Mouse (Mus musculus) cerebellum, adult 2 months (tissue): ENCODE measurements around the gene Mmp13. TPM values are rescaled to one million over a fixed set of nuclear protein-coding genes. Genes with fewer than 3 reads are reported as not detected.

ENCODE experiments used
- DNase-seq, 2 experiments: peaks; one replicate each; pipeline ENCODE4 v3.0.0; 2021
- H3K27ac ChIP-seq: fragments of 200-500 bp; 2 replicates; pipeline ENCODE4 v1.5.1; 2012; ENCODE audit warnings: low read length, control low read depth, inconsistent platforms; ENCODE audit not compliant: insufficient read depth
- H3K27me3 ChIP-seq: fragments of 200-500 bp; 2 replicates; pipeline ENCODE4 v1.6.1; 2012; ENCODE audit warnings: inconsistent platforms, mild to moderate bottlenecking, low read length, moderate library complexity; ENCODE audit not compliant: control insufficient read depth, insufficient read depth
- H3K4me1 ChIP-seq: fragments of 200-500 bp; 2 replicates; pipeline ENCODE4 v1.6.1; 2011; ENCODE audit warnings: low read length; ENCODE audit not compliant: control insufficient read depth, insufficient read depth
- H3K4me3 ChIP-seq: fragments of 200-500 bp; replicated peaks from 2 replicates; pipeline ENCODE3; 2011; ENCODE audit warnings: mild to moderate bottlenecking, low read depth, low read length, control low read depth; ENCODE audit not compliant: insufficient read depth
- CTCF ChIP-seq: fragments of 200-500 bp; IDR thresholded peaks from 2 replicates; pipeline ENCODE4 v1.5.1; 2011; ENCODE audit warnings: low read depth, mild to moderate bottlenecking, control low read depth, low read length, moderate library complexity, borderline replicate concordance; ENCODE audit not compliant: insufficient read depth
- POLR2A ChIP-seq: fragments of 200-500 bp; IDR thresholded peaks from 2 replicates; pipeline ENCODE4 v1.6.1; 2011; ENCODE audit warnings: low read length, control low read depth, borderline replicate concordance; ENCODE audit not compliant: insufficient read depth
- WGBS: fragments of 180-500 bp; shearing (Covaris S2); methylation state at CpG from one replicate; pipeline ENCODE4 v1.1.7; 2018; 5-methylcytosine and 5-hydroxymethylcytosine counted together
- polyA plus RNA-seq: library from polyadenylated mRNA; depleted of rRNA; stranded (reverse); fragments of >200 nt; gene quantifications from 2 replicates; pipeline ENCODE4 v1.2.3, GENCODE M21; 2012; rRNA removed

The Mmp13 gene
- polyA plus RNA-seq, 1 experiment: 0.05 TPM

DNA sequence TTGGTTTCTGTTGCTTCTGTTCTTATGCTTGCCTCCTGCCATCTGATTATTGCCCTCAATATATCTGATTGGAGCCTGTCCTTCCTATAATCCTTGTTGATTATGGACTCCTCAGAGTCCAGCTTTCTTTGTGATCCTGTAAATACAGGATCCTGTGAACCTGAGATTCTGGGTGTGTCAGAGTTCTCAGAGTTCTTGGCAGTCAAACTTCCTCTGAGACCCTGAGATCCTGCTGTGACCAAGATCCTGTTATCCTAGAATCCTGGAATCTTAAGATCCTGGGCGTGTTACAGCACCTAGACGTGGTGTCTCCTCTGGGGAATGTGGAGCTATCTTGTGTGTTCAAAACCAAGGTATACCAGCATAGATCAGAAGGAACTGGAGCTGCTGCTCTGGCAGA lies 17.2 kb downstream of the Mmp13 start:
- TF ChIP-seq POLR2A (no peak), CTCF (no peak)
- no peak for DNase-seq
- 70% methylated on average over 2 of the region's 2 CpGs for WGBS
- no peaks in the 10 kb centered on the region for H3K4me1 ChIP-seq
- H3K4me3 ChIP-seq: no peak overlapping the region
- no peaks in the 10 kb centered on the region for H3K27me3 ChIP-seq
- no peak overlapping the region for H3K27ac ChIP-seq

DNA sequence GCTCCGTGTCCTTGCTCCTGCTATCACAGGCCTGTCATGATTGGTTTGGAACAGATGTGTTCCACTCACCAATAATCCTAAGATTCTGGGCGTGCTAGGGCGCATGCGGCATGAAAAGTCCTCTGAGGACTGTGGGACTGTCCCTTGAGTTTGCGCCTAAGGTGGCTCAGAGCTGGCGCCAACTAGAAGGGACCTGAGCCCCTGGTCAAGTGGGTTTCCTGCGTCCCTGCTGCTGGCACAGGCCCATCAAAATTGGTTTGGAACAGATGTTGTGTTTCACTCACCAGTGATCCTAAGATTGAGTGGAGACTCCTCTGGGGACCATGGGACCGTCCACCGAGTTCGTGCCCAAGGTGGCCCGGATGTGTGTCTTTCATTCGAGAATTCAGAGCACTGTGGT lies 17.6 kb downstream of the Mmp13 start:
- TF ChIP-seq POLR2A (no peak), CTCF (no peak)
- 82% methylated on average over 12 of the region's 12 CpGs for WGBS
- H3K4me1 ChIP-seq: no peaks in the 10 kb centered on the region
- H3K27ac ChIP-seq: no peak overlapping the region
- DNase-seq: no peak
- no peak overlapping the region for H3K4me3 ChIP-seq
- no peaks in the 10 kb centered on the region for H3K27me3 ChIP-seq

DNA sequence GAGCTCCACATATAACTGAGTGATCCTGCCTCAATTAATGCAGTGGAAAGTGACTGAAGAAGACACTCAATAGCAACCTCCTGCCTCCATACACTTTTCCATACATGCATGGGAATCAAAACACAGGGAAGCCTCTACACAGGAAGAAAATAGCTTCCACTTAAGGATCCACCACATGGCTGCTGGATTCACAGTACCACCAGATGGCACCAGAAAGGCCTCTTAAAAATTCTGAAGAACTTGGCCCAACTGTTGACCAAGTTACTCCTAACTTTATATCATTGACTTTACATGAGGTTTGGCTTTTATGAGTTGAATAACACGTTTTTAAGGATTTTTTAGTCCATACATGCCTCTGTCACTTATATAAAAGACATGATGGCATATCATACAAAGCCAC lies 19.8 kb downstream of the Mmp13 start:
- Histone ChIP-seq H3K27ac (no peak overlapping the region), H3K4me1 (no peaks in the 10 kb centered on the region), H3K27me3 (no peaks in the 10 kb centered on the region), H3K4me3 (no peak overlapping the region)
- WGBS: 13% methylated on average over 1 of the region's 1 CpGs
- no peak for DNase-seq
- TF ChIP-seq POLR2A (no peak), CTCF (no peak)

GRCm38 (mm10) chr9:7331847-7332246 lies 59.5 kb downstream of the Mmp13 start:
- Histone ChIP-seq H3K27me3 (no peaks in the 10 kb centered on the region), H3K4me3 (no peak overlapping the region), H3K4me1 (no peaks in the 10 kb centered on the region), H3K27ac (no peak overlapping the region)
- no peak for DNase-seq
- TF ChIP-seq POLR2A (no peak), CTCF (no peak)

Other genes with a start within 250 kb of the Mmp13 start
- 6.6 and 6.9 TPM in 2 replicates for gene Dync2h1, start 88.1 kb upstream of the Mmp13 start, polyA plus RNA-seq
- 51.9 and 53.9 TPM in 2 replicates for gene Dcun1d5, start 88.0 kb upstream of the Mmp13 start, polyA plus RNA-seq
- gene Mmp12, start 71.9 kb downstream of the Mmp13 start, polyA plus RNA-seq: 0.06 TPM in 1 of 2 replicates, not detected in the other
- not detected in 2 replicates for gene Mmp1b, start 115.5 kb downstream of the Mmp13 start, polyA plus RNA-seq
- gene Mmp3, start 173.3 kb downstream of the Mmp13 start, polyA plus RNA-seq: not detected in 2 replicates
- gene Mmp10, start 229.8 kb downstream of the Mmp13 start, polyA plus RNA-seq: not detected in 2 replicates